Mouse (Mus musculus) midbrain, postnatal 0 days (tissue): Measurements from ENCODE around the gene Tlk2. TPM values are rescaled to one million over a fixed set of nuclear protein-coding genes. Genes with fewer than 3 reads are reported as not detected.
A peak's percentile ranks its signal among the peaks of the same experiment; 100 is the strongest.

ENCODE experiments used
- ATAC-seq: fragments of 200-750 bp; cut with Nextera tagmentation; 2 replicates; pipeline ENCODE4 v1.8.0; 2017; ENCODE audit warnings: moderate number of reproducible peaks, mild to moderate bottlenecking, moderate TSS enrichment, moderate library complexity; ENCODE audit not compliant: low FRiP score
- DNase-seq: peaks from one replicate; pipeline ENCODE4 v3.0.0-alpha.2; 2015; ENCODE audit warnings: low spot score
- H3K27ac ChIP-seq: fragments of 300-500 bp; sonication (generic); 2 replicates; pipeline ENCODE4 v1.5.1; 2014; ENCODE audit warnings: low read depth, mild to moderate bottlenecking, low read length, mixed read lengths
- H3K27me3 ChIP-seq: fragments of 300-500 bp; sonication (generic); 2 replicates; pipeline ENCODE4 v1.6.1; 2014; ENCODE audit warnings: low read length, control low read depth, mixed read lengths; ENCODE audit not compliant: insufficient read depth
- H3K36me3 ChIP-seq: fragments of 300-500 bp; sonication (generic); 2 replicates; pipeline ENCODE4 v1.6.1; 2014; ENCODE audit warnings: low read length, control low read depth, mixed read lengths; ENCODE audit not compliant: insufficient read depth
- H3K4me1 ChIP-seq: fragments of 300-500 bp; sonication (generic); 2 replicates; pipeline ENCODE4 v1.6.1; 2014; ENCODE audit warnings: mild to moderate bottlenecking, control low read depth, antibody characterized with exemption, low read length, mixed read lengths; ENCODE audit not compliant: insufficient read depth
- H3K4me2 ChIP-seq: fragments of 300-500 bp; sonication (generic); 2 replicates; pipeline ENCODE4 v1.6.1; 2014; ENCODE audit warnings: low read depth, mild to moderate bottlenecking, low read length, mixed read lengths; ENCODE audit not compliant: poor library complexity, severe bottlenecking
- H3K4me3 ChIP-seq: fragments of 300-500 bp; sonication (generic); 2 replicates; pipeline ENCODE4 v1.5.1; 2014; ENCODE audit warnings: low read depth, mild to moderate bottlenecking, low read length, moderate library complexity
- H3K9ac ChIP-seq: fragments of 300-500 bp; sonication (generic); replicated peaks from 2 replicates; pipeline ENCODE4 v1.6.1; 2014; ENCODE audit warnings: mild to moderate bottlenecking, low read length, moderate library complexity, mixed read lengths; ENCODE audit not compliant: poor library complexity, severe bottlenecking
- H3K9me3 ChIP-seq: fragments of 300-500 bp; sonication (generic); 2 replicates; pipeline ENCODE4 v1.6.1; 2016; ENCODE audit warnings: low read length, control low read depth
- CTCF ChIP-seq: IDR thresholded peaks from 2 replicates; pipeline ENCODE4 v1.5.1; 2016; ENCODE audit warnings: antibody characterized with exemption, mild to moderate bottlenecking
- WGBS: fragments of 180-500 bp; shearing (Covaris S2); extraction: QIAGEN DNeasy Blood & Tissue Kit; methylation state at CpG from one replicate; pipeline ENCODE4 v1.1.7; 2014; 5-methylcytosine and 5-hydroxymethylcytosine counted together
- polyA plus RNA-seq: library from polyadenylated mRNA; unstranded; fragments of >200 nt; fragmentation: Nextera tagmentation; extraction: Ambion mirVana; gene quantifications from 2 replicates; pipeline ENCODE4 v1.2.1, GENCODE M21; 2015
- total RNA-seq: library from RNA; depleted of rRNA; stranded (reverse); fragments of >200 nt; gene quantifications from 2 replicates; pipeline ENCODE4 v1.2.3, GENCODE M21; 2014

Gene Tlk2
- total and polyA plus RNA-seq, 2 experiments from 2014 or later: 15.3 to 66.5 TPM

DNA sequence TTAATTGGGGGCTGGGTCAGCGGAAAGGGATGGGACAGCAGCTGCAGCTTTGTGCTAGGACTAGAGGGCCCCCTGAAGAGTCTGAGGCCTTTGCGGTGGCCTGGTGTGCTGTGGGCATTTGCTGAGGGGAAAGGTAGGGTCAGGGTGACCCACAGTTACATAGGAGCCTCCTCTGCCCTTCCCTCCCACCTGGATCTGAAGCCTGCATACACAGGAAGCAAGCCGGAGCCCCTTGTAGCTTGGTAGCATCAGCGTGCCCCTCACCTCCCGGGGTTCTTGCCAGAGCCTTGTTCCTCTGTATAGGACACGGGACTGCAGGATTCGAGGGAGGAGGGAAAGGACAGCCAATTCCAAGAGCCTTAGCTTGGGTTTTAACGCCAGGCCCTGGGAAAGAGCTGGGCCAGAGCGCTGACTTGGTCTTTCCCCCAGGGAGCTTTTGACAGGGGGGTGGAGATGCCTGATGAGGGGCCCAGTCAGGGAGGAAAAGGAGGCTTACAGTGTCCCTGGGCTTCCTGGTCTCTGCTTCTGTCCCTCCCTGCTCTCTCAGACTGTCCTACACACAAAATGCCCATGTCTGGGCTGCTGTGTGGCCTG is 115.4 kb downstream of the Tlk2 start:
- Histone ChIP-seq H3K27ac (no peak overlapping the region), H3K9me3 (no peaks in the 10 kb centered on the region), H3K4me1 (0 out of 2 replicates have a peak, but pooled peaks cover 6% of the 10 kb centered on the region), H3K27me3 (0 out of 2 replicates have a peak, but pooled peaks cover 10% of the 10 kb centered on the region), H3K4me3 (no peak overlapping the region), H3K4me2 (no peak overlapping the region), H3K9ac (no peak overlapping the region), H3K36me3 (no peaks in the 10 kb centered on the region)
- no peak for TF ChIP-seq CTCF
- 10% methylated on average over 9 of the region's 9 CpGs for WGBS
- DNase-seq (peak; percentile 14), ATAC-seq (no peak)

DNA sequence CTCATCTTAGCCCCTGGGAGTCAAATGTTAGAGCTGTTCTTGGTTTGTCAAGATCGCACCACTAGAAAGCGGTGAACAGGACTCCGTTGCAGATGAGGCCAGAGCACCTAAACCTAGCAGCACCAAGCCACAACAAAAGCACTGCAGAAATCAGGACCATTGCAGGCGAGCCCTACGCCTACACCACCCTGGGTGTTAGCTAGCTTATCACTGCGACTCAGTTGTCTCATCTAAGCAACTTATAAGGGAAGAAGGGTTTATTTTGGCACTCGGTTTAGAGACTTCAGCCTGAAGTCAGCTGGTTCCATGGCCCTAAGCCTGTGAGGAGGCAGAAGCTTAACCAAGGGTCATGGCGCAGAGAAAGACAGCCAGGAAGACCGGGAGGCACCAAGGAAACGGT is 117.5 kb downstream of the Tlk2 start:
- no peak overlapping the region for H3K9ac ChIP-seq
- 95% methylated on average over 10 of the region's 10 CpGs for WGBS
- ATAC-seq (no peak), DNase-seq (no peak)
- H3K4me3 ChIP-seq: no peak overlapping the region
- TF ChIP-seq CTCF: no peak
- H3K27me3 ChIP-seq: 0 out of 2 replicates have a peak, but pooled peaks cover 6% of the 10 kb centered on the region
- H3K27ac ChIP-seq: no peak overlapping the region
- no peak overlapping the region for H3K4me2 ChIP-seq
- H3K36me3 ChIP-seq: no peaks in the 10 kb centered on the region
- no peaks in the 10 kb centered on the region for H3K9me3 ChIP-seq
- H3K4me1 ChIP-seq: 0 out of 2 replicates have a peak, but pooled peaks cover 6% of the 10 kb centered on the region

DNA sequence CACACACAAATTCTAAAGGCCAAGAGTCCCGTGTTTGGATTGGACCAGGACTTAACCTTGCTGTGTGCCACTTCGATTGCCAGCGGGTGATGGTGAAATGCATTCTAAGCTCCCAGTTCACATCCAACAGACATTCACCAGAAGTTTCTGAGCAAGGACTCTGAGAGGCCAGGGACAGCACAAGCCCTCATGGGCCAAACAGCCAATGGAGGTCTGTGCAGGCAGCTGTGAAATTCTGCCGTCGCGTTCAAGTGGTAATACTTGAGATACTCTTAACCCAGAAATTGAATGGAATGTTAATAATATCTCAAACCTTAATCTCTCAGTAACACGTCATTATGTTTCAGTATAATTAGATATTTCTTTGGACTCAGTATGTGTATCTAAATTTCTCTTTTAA is 131.6 kb downstream of the Tlk2 start:
- Histone ChIP-seq H3K9ac (no peak overlapping the region), H3K4me1 (peaks cover 7% of the 10 kb centered on the region), H3K9me3 (no peaks in the 10 kb centered on the region), H3K4me3 (no peak overlapping the region), H3K27me3 (no peaks in the 10 kb centered on the region), H3K36me3 (no peaks in the 10 kb centered on the region), H3K4me2 (no peak overlapping the region), H3K27ac (no peak overlapping the region)
- no peak for TF ChIP-seq CTCF
- WGBS: 95% methylated on average over 7 of the region's 7 CpGs
- DNase-seq (no peak), ATAC-seq (no peak)

DNA sequence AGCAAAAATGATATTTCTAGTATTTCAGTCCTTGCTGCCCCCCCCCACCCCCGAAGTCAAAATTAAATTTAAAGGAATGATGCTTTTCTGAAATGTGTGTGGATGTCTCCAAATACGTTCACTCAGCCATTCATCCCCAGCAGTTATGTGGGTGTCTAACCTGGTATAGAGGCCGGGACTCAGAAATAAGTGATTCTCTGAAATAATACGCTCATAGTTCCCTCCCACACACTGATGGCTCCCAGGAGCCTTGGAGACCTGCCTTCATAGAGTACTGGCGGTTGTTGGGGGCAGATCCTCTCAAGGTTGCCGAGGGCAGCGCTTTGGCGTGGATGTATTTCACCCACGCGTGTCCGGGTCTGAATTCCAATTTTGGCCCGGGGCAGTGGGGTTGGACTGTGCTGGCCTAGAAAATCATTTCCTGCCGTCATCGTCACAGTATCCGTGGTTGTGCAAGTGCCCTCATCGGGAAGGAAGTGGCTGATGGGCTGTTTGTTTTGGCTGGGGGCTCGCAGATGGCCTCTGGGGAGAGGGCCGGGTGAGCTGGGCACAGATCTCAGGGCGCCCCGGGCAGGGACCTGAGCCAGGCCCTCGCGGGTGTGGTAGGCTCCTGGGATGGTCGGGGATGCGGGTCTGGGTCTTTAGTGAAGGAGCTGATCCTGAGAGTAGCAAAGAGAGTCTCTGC is 132.8 kb downstream of the Tlk2 start:
- H3K9ac ChIP-seq: no peak overlapping the region
- no peaks in the 10 kb centered on the region for H3K27me3 ChIP-seq
- no peak for TF ChIP-seq CTCF
- H3K36me3 ChIP-seq: no peaks in the 10 kb centered on the region
- H3K4me3 ChIP-seq: no peak overlapping the region
- ATAC-seq: no peak
- no peak overlapping the region for H3K4me2 ChIP-seq
- H3K4me1 ChIP-seq: peaks cover 7% of the 10 kb centered on the region
- H3K9me3 ChIP-seq: no peaks in the 10 kb centered on the region
- DNase-seq: no peak
- H3K27ac ChIP-seq: no peak overlapping the region
- WGBS: 81% methylated on average over 24 of the region's 24 CpGs

DNA sequence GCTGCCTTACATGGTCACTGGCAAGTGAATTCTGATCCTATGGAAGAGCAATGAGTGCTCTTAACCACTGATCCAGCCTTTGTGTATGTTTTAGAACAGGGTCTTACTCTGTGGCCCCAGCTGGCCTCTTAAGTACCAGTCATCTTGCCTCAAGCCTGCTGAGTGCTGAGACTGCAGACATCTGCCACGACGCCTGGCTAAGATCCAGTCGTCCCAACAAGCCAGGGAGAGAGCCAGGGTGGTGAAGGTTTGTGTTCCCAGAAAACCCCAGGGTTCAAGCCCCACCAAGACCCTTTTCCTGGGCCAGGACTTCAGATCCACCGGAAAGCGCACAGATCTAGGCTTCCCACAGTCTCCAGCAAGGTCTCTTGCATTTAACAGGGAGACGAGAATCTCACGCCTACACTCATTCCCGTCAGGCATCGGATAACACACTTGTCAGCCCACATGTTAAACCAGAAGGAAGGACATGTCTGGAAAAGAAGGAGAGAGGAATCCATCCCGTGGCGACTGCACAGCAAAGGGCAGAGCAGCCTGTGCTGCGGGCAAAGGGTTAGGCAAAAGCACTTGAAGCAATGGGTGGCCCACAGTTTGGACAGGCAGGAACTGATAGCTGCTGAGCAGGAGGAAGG is 133.8 kb downstream of the Tlk2 start:
- H3K4me2 ChIP-seq: no peak overlapping the region
- no peak for TF ChIP-seq CTCF
- H3K36me3 ChIP-seq: no peaks in the 10 kb centered on the region
- peak; percentile 54 for DNase-seq
- H3K9me3 ChIP-seq: no peaks in the 10 kb centered on the region
- 62% methylated on average over 12 of the region's 12 CpGs for WGBS
- H3K27me3 ChIP-seq: no peaks in the 10 kb centered on the region
- peaks cover 7% of the 10 kb centered on the region for H3K4me1 ChIP-seq
- H3K4me3 ChIP-seq: no peak overlapping the region
- H3K27ac ChIP-seq: peak overlapping the region; percentile 57; the same call in 1 of the 2 replicates
- H3K9ac ChIP-seq: no peak overlapping the region
- ATAC-seq: no peak
